Mouse (Mus musculus): ENCODE measurements around the gene Zfp992. TPM values are rescaled to one million over a fixed set of nuclear protein-coding genes. Genes with fewer than 3 reads are reported as not detected.
"Not testable (repeated sequence)": the region's sequence is repeated elsewhere in the genome, so short reads cannot be mapped to it uniquely, and the experiment has no call there.

The Zfp992 gene
- polyA plus RNA-seq, 1 experiment from 2014 or later = 9.0 TPM

- ATAC-seq (replicated peaks; ENCODE audit: low FRiP score) = not testable (repeated sequence)
Measured at GRCm38 (mm10) chr4:146460685-146461084, 11.9 kb downstream of the Zfp992 start.

DNA sequence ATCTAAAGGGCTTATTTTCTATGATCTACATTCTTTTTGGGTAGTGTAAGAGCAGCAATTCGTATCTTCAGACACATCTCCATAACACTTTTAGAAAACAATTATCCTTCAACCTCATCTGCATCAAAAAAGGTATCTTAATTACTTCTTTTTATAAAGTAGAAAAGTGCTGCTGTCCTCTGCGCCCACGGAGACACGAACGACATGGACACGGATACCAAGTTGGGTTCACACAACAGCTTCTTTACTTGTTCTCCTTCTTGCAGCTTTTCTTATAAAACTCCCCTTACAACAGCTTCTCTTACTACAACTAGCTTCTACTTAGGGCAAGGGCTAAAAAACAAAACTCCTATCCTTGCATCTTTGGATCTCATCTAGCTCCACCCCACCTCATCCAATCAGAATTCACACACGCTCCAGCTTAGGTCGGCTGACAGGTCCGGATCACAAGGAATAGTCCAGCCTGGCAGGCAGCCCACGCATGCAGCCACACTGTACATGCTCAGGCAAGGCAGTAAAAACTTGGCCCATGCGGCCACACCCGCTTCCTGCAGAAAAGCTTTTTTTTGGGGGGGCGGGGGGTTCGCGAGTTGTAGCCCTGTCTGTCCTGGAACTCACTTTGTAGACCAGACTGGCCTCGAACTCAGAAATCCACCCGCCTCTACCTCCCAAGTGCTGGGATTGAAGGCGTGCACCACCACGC lies 15.0 kb downstream of the Zfp992 start:
- 89% methylated on average over 17 of the region's 19 CpGs for WGBS
- ATAC-seq (replicated peaks; ENCODE audit: low FRiP score) (peak; percentile 39; the same call in 1 of the 2 replicates), DNase-seq (ENCODE audit: low spot score) (peak; percentile 15)
- H3K9ac ChIP-seq (ENCODE audit: low read depth, low read length); H3K36me3 ChIP-seq (ENCODE audit: control insufficient read depth, insufficient read depth, low read length); H3K27ac ChIP-seq (ENCODE audit: low read depth, low read length); H3K4me2 ChIP-seq; H3K4me3 ChIP-seq (ENCODE audit: low read depth, low read length); H3K27me3 ChIP-seq (replicated peaks; ENCODE audit: control insufficient read depth, insufficient read depth, low read length); H3K4me1 ChIP-seq (replicated peaks; ENCODE audit: control insufficient read depth, insufficient read depth, low read length): not testable (repeated sequence)
- H3K9me3 ChIP-seq (ENCODE audit: control insufficient read depth, low read length) = peaks cover 13% of the 10 kb centered on the region

More at GRCm38 (mm10) chr4:146460685-146461084, 11.9 kb downstream of the Zfp992 start:
- not testable (repeated sequence) for H3K27ac ChIP-seq (ENCODE audit: low read depth, low read length); H3K4me3 ChIP-seq (ENCODE audit: low read depth, low read length); H3K4me2 ChIP-seq; H3K4me1 ChIP-seq (replicated peaks; ENCODE audit: control insufficient read depth, insufficient read depth, low read length); H3K9ac ChIP-seq (ENCODE audit: low read depth, low read length); H3K27me3 ChIP-seq (replicated peaks; ENCODE audit: control insufficient read depth, insufficient read depth, low read length)
- DNase-seq (ENCODE audit: low spot score) = peak; percentile 31
- peaks cover 11% of the 10 kb centered on the region; the same call in 1 of the 2 replicates for H3K36me3 ChIP-seq (ENCODE audit: control insufficient read depth, insufficient read depth, low read length)
- peaks cover 32% of the 10 kb centered on the region for H3K9me3 ChIP-seq (ENCODE audit: control insufficient read depth, low read length)
- 82% methylated on average over 5 of the region's 5 CpGs for WGBS

DNA sequence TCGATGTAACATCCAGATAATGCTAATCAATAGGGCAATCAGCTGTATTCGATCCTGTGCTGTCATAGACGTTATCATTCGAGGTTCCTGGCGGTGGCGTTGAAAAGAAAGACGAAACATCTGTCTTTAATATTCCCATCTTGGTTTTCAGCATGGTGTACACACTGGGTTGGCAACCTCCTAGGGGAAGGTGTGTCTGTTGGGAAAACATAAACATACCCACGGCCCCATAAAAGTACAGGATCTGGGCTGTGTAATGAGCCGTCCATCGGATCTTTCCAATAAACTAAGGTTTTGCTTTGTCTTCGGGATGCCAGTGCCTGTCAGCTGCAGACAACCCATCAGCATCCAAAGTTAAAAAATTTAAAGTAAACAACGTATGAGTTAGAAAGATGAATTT lies 21.2 kb downstream of the Zfp992 start:
- WGBS = 95% methylated on average over 9 of the region's 12 CpGs

DNA sequence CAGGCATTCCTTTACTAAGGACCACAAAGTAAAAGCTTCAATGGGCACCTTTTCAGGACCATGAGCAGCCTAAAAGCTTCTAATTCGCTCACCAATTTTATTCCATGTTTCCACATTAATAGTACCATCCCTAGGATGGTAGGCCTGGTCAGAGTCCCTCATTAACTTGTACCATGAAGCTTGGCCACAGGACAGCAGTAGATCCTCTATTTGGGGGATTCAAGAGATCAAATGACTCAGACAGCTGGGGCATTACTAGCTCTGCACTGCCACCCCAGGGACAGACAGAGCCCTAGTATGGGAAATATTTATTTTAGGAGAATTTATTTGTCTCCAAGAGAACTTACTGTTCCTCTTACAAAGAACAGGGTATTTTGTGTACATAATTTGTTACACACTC lies 25.4 kb downstream of the Zfp992 start:
- peak; percentile 17; the same call in 1 of the 2 replicates for ATAC-seq (replicated peaks; ENCODE audit: low FRiP score)
- not testable (repeated sequence) for H3K4me2 ChIP-seq; H3K9ac ChIP-seq (ENCODE audit: low read depth, low read length); H3K4me3 ChIP-seq (ENCODE audit: low read depth, low read length); H3K4me1 ChIP-seq (replicated peaks; ENCODE audit: control insufficient read depth, insufficient read depth, low read length); DNase-seq (ENCODE audit: low spot score); H3K27ac ChIP-seq (ENCODE audit: low read depth, low read length); H3K36me3 ChIP-seq (ENCODE audit: control insufficient read depth, insufficient read depth, low read length); H3K27me3 ChIP-seq (replicated peaks; ENCODE audit: control insufficient read depth, insufficient read depth, low read length)
- WGBS = no CpG with 5 or more reads among the region's 1 CpGs
- peaks cover 24% of the 10 kb centered on the region for H3K9me3 ChIP-seq (ENCODE audit: control insufficient read depth, low read length)

More for the DNA sequence above, 21.2 kb downstream of the Zfp992 start:
- not testable (repeated sequence) for H3K36me3 ChIP-seq (ENCODE audit: control insufficient read depth, insufficient read depth, low read length); H3K4me1 ChIP-seq (replicated peaks; ENCODE audit: control insufficient read depth, insufficient read depth, low read length); H3K27ac ChIP-seq (ENCODE audit: low read depth, low read length); H3K9ac ChIP-seq (ENCODE audit: low read depth, low read length); H3K9me3 ChIP-seq (ENCODE audit: control insufficient read depth, low read length); H3K27me3 ChIP-seq (replicated peaks; ENCODE audit: control insufficient read depth, insufficient read depth, low read length); H3K4me3 ChIP-seq (ENCODE audit: low read depth, low read length); H3K4me2 ChIP-seq
- ATAC-seq (replicated peaks; ENCODE audit: low FRiP score) = 0 out of 2 replicates have a peak, but pooled peaks have one; percentile 16
- DNase-seq (ENCODE audit: low spot score) = peak; percentile 15

- DNase-seq (ENCODE audit: low spot score); H3K9ac ChIP-seq (ENCODE audit: low read depth, low read length); H3K36me3 ChIP-seq (ENCODE audit: control insufficient read depth, insufficient read depth, low read length); H3K4me3 ChIP-seq (ENCODE audit: low read depth, low read length); H3K27me3 ChIP-seq (replicated peaks; ENCODE audit: control insufficient read depth, insufficient read depth, low read length); H3K4me1 ChIP-seq (replicated peaks; ENCODE audit: control insufficient read depth, insufficient read depth, low read length); H3K27ac ChIP-seq (ENCODE audit: low read depth, low read length); H3K4me2 ChIP-seq: not testable (repeated sequence)
- WGBS = 49% methylated on average over 61 of the region's 94 CpGs
- ATAC-seq (replicated peaks; ENCODE audit: low FRiP score) = peak; percentile 76
- H3K9me3 ChIP-seq (ENCODE audit: control insufficient read depth, low read length) = peaks cover 21% of the 10 kb centered on the region
Measured at GRCm38 (mm10) chr4:146474716-146475676, 26.2 kb downstream of the Zfp992 start.

DNA sequence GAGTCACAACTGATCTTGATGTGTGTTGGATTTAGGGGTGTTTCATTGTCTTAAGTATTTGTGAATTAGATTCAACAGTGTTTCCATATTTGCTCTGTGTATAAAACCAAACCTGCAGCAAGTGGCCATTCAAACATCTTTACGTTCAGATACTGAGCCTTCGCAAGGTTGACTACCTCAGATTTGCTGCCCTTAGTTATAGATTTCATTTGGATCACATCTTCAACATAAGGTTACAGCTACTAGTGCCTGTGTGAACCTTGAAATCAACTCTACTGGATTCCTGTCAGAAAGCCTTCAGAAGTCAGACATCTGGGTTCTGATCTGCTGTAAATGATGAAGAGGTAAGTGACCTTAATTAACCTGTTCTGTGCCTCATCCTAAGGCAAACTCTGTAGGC lies 27.4 kb downstream of the Zfp992 start:
- not testable (repeated sequence) for DNase-seq (ENCODE audit: low spot score); H3K27me3 ChIP-seq (replicated peaks; ENCODE audit: control insufficient read depth, insufficient read depth, low read length); H3K27ac ChIP-seq (ENCODE audit: low read depth, low read length); H3K9ac ChIP-seq (ENCODE audit: low read depth, low read length); H3K36me3 ChIP-seq (ENCODE audit: control insufficient read depth, insufficient read depth, low read length); H3K4me1 ChIP-seq (replicated peaks; ENCODE audit: control insufficient read depth, insufficient read depth, low read length); ATAC-seq (replicated peaks; ENCODE audit: low FRiP score); H3K4me2 ChIP-seq; H3K4me3 ChIP-seq (ENCODE audit: low read depth, low read length)
- peaks cover 27% of the 10 kb centered on the region for H3K9me3 ChIP-seq (ENCODE audit: control insufficient read depth, low read length)
- 95% methylated on average over 2 of the region's 2 CpGs for WGBS

DNA sequence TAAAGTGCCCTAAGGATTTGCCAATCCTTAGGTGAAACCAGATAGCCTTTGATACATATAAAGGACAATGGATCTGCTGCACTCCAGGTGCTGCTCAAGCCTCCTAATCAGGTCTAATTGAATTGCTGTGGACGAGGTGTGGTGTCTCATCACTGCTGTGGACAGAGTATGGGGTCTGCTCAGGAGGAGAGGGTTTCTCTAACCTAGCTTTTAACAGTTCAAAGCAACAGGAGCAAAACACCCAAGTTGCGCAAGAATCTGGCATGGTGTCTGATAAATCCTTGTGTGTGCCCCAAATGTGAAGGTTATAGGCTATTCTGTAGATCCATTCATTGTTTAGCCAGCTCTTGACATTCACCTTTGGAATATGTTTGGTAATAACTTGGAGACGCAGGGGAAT lies 28.1 kb downstream of the Zfp992 start:
- H3K9me3 ChIP-seq (ENCODE audit: control insufficient read depth, low read length) = peaks cover 32% of the 10 kb centered on the region
- WGBS = 77% methylated on average over 3 of the region's 3 CpGs

DNA sequence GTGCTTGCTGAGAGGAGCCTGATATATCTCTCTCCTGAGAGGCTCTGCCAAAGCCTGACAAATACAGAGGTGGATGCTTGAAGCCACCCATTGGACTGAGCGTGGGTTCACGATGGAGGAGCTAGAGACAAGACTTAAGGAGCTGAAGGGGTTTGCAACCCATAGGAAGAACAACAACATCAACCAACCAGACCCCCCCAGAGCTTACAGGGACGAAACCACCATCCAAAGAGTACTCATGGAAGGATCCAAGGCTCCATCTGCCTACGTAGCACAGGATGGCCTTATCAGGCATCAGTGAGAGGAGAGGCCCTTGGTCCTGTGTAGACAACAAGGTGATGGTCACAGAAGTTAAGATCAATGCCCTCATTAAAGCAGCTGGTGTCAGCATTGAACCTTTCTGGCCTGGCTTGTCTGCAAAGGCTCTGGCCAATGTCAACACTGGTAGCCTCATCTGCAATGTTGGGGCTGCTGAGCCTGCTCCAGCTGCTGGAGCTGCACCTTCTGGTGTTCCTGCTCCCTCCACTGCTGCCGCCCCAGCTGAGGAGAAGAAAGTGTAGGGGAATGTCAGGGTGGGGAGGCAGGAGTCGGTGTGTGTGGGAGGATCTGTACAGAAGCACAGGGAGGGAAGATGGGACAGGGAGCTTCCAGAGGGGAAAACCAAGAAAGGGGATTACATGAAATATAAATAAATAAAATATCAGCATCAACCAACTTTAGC lies 31.7 kb downstream of the Zfp992 start:
- 67% methylated on average over 6 of the region's 6 CpGs for WGBS
- not testable (repeated sequence) for H3K9ac ChIP-seq (ENCODE audit: low read depth, low read length); H3K27me3 ChIP-seq (replicated peaks; ENCODE audit: control insufficient read depth, insufficient read depth, low read length); H3K4me3 ChIP-seq (ENCODE audit: low read depth, low read length); H3K27ac ChIP-seq (ENCODE audit: low read depth, low read length); H3K36me3 ChIP-seq (ENCODE audit: control insufficient read depth, insufficient read depth, low read length); DNase-seq (ENCODE audit: low spot score); H3K4me1 ChIP-seq (replicated peaks; ENCODE audit: control insufficient read depth, insufficient read depth, low read length); H3K4me2 ChIP-seq
- ATAC-seq (replicated peaks; ENCODE audit: low FRiP score) = peak; percentile 27
- peaks cover 51% of the 10 kb centered on the region for H3K9me3 ChIP-seq (ENCODE audit: control insufficient read depth, low read length)

More for the DNA sequence above, 28.1 kb downstream of the Zfp992 start:
- not testable (repeated sequence) for H3K27ac ChIP-seq (ENCODE audit: low read depth, low read length); H3K9ac ChIP-seq (ENCODE audit: low read depth, low read length); H3K36me3 ChIP-seq (ENCODE audit: control insufficient read depth, insufficient read depth, low read length); H3K27me3 ChIP-seq (replicated peaks; ENCODE audit: control insufficient read depth, insufficient read depth, low read length); H3K4me3 ChIP-seq (ENCODE audit: low read depth, low read length); H3K4me2 ChIP-seq; DNase-seq (ENCODE audit: low spot score); H3K4me1 ChIP-seq (replicated peaks; ENCODE audit: control insufficient read depth, insufficient read depth, low read length); ATAC-seq (replicated peaks; ENCODE audit: low FRiP score)

All from liver, embryonic 11.5 days (tissue).